Mouse (Mus musculus) stomach, postnatal 0 days (tissue): Measurements from ENCODE around the gene Ppp4r4. TPM values are rescaled to one million over a fixed set of nuclear protein-coding genes. Genes with fewer than 3 reads are reported as not detected.
"Not testable (repeated sequence)": the region's sequence is repeated elsewhere in the genome, so short reads cannot be mapped to it uniquely, and the experiment has no call there.

Experiments
- ATAC-seq: fragments of 200-750 bp; cut with Nextera tagmentation; 2 replicates; pipeline ENCODE4 v1.8.0; 2017; ENCODE audit not compliant: low FRiP score, low TSS enrichment
- DNase-seq: peaks from one replicate; pipeline ENCODE4 v3.0.0-alpha.2; 2016; ENCODE audit warnings: low spot score
- H3K27ac ChIP-seq: fragments of 300-500 bp; sonication (generic); replicated peaks from 2 replicates; pipeline ENCODE4 v1.5.1; 2014; ENCODE audit warnings: mild to moderate bottlenecking, control low read depth
- H3K27me3 ChIP-seq: fragments of 300-500 bp; sonication (generic); 2 replicates; pipeline ENCODE4 v1.6.1; 2014; ENCODE audit warnings: low read length; ENCODE audit not compliant: control insufficient read depth, insufficient read depth
- H3K36me3 ChIP-seq: fragments of 300-500 bp; sonication (generic); 2 replicates; pipeline ENCODE4 v1.6.1; 2014; ENCODE audit warnings: low read length, mixed read lengths; ENCODE audit not compliant: control insufficient read depth, insufficient read depth
- H3K4me1 ChIP-seq: fragments of 300-500 bp; sonication (generic); replicated peaks from 2 replicates; pipeline ENCODE4 v1.6.1; 2014; ENCODE audit warnings: antibody characterized with exemption; ENCODE audit not compliant: control insufficient read depth, insufficient read depth
- H3K4me2 ChIP-seq: fragments of 300-500 bp; sonication (generic); replicated peaks from 2 replicates; pipeline ENCODE4 v1.6.1; 2014; ENCODE audit warnings: low read depth, mild to moderate bottlenecking, control low read depth, moderate library complexity
- H3K4me3 ChIP-seq: fragments of 300-500 bp; sonication (generic); 2 replicates; pipeline ENCODE4 v1.5.1; 2014; ENCODE audit warnings: low read depth, low read length, control low read depth
- H3K9ac ChIP-seq: fragments of 300-500 bp; sonication (generic); 2 replicates; pipeline ENCODE4 v1.6.1; 2014; ENCODE audit warnings: mild to moderate bottlenecking, low read length, control low read depth, mixed read lengths
- H3K9me3 ChIP-seq: fragments of 300-500 bp; sonication (generic); 2 replicates; pipeline ENCODE4 v1.6.1; 2016; ENCODE audit warnings: low read length; ENCODE audit not compliant: control insufficient read depth
- CTCF ChIP-seq: IDR thresholded peaks from 2 replicates; pipeline ENCODE4 v1.5.1; 2016; ENCODE audit warnings: antibody characterized with exemption, low read depth, mild to moderate bottlenecking, moderate library complexity
- EP300 ChIP-seq: optimal IDR thresholded peaks from 2 replicates; pipeline ENCODE3; 2016; ENCODE audit warnings: antibody characterized with exemption
- WGBS: fragments of 180-500 bp; shearing (Covaris S2); extraction: QIAGEN DNeasy Blood & Tissue Kit; methylation state at CpG from one replicate; pipeline ENCODE4 v1.1.7; 2014; 5-methylcytosine and 5-hydroxymethylcytosine counted together
- polyA plus RNA-seq: library from polyadenylated mRNA; unstranded; fragments of >200 nt; fragmentation: Nextera tagmentation; extraction: Ambion mirVana; gene quantifications from 2 replicates; pipeline ENCODE4 v1.2.1, GENCODE M21; 2015

The Ppp4r4 gene
- polyA plus RNA-seq, 1 experiment from 2014 or later = 0.38 TPM

- no peak for ATAC-seq
Observed at GRCm38 (mm10) chr12:103656848-103657626, 125.0 kb downstream of the Ppp4r4 start, which contains the start of gene Serpina6. Gene Serpina6, minus strand, starts transcription at chr12:103657212.

DNA sequence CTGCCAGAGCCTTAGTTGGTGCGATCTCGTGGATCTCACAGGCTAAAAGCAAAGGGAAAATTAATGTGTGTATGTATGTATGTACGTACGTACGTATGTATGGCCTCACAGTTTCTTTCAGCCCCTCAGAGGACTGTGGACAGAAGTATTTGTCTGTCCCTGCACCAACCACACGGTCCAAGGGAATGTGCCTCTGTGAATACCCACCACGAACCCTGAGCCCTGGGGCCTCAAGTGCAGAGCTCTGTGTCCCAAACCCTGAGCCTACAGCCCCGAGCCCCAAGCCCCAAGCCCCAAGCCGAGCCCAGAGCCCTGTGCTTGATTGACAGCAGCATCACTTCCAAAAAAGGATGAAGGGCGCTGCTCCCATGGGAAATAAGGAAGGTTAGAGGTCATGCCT is 125.9 kb downstream of the Ppp4r4 start:
- DNase-seq = no peak
- H3K4me3 ChIP-seq = no peak overlapping the region
- H3K4me2 ChIP-seq = no peak overlapping the region
- H3K9ac ChIP-seq = no peak overlapping the region
- H3K9me3 ChIP-seq = no peaks in the 10 kb centered on the region
- no peaks in the 10 kb centered on the region for H3K36me3 ChIP-seq
- no peaks in the 10 kb centered on the region for H3K27me3 ChIP-seq
- ATAC-seq = no peak
- no peak overlapping the region for H3K27ac ChIP-seq
- 72% methylated on average over 10 of the region's 10 CpGs for WGBS
- TF ChIP-seq CTCF = no peak
- H3K4me1 ChIP-seq = no peaks in the 10 kb centered on the region

More at GRCm38 (mm10) chr12:103656848-103657626, 125.0 kb downstream of the Ppp4r4 start, which contains the start of gene Serpina6:
- TF ChIP-seq CTCF = no peak
- no peak for TF ChIP-seq EP300
- Histone ChIP-seq H3K4me1 (no peaks in the 10 kb centered on the region), H3K4me2 (no peak within 1 kb of the TSS), H3K36me3 (no peaks in the 10 kb centered on the region), H3K9me3 (no peaks in the 10 kb centered on the region), H3K27ac (no peak within 1 kb of the TSS), H3K27me3 (no peaks in the 10 kb centered on the region), H3K9ac (no peak within 1 kb of the TSS), H3K4me3 (no peak within 1 kb of the TSS)
- WGBS = 59% methylated on average over 9 of the region's 9 CpGs
- DNase-seq = no peak

DNA sequence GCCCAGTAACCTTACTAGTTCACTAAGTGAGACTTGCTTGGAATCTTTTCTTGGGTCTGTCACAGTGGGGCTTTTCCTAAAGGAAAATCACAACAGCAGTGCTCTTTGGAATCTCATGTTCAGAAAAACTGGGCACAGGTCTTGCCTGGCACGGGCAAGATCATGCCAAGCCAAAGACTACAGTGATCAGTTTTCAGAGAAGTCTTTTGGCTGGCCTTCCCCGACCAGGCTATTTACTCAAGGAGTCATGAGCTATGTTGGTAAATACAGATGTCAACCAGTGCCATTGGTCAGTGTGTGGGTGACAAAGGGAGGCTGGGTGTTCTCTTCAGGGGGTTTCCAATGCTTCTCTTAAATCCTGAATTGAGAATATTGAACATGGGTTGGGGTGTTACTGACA is 127.1 kb downstream of the Ppp4r4 start:
- DNase-seq (no peak), ATAC-seq (no peak)
- Histone ChIP-seq H3K4me2 (no peak overlapping the region), H3K36me3 (no peaks in the 10 kb centered on the region), H3K4me1 (no peaks in the 10 kb centered on the region), H3K9me3 (no peaks in the 10 kb centered on the region), H3K9ac (no peak overlapping the region), H3K27ac (no peak overlapping the region), H3K4me3 (no peak overlapping the region), H3K27me3 (no peaks in the 10 kb centered on the region)
- 75% methylated on average over 2 of the region's 2 CpGs for WGBS
- TF ChIP-seq EP300 (no peak), CTCF (no peak)

GRCm38 (mm10) chr12:103660076-103660475 is 128.0 kb downstream of the Ppp4r4 start:
- DNase-seq (no peak), ATAC-seq (no peak)
- H3K4me3 ChIP-seq = no peak overlapping the region
- TF ChIP-seq EP300 (no peak), CTCF (no peak)
- no peak overlapping the region for H3K4me2 ChIP-seq
- H3K27ac ChIP-seq = no peak overlapping the region
- 83% methylated on average over 5 of the region's 5 CpGs for WGBS
- no peak overlapping the region for H3K9ac ChIP-seq
- H3K36me3 ChIP-seq = no peaks in the 10 kb centered on the region
- no peaks in the 10 kb centered on the region for H3K4me1 ChIP-seq
- H3K27me3 ChIP-seq = no peaks in the 10 kb centered on the region
- no peaks in the 10 kb centered on the region for H3K9me3 ChIP-seq

- not testable (repeated sequence) for H3K9me3 ChIP-seq, H3K9ac ChIP-seq, H3K27me3 ChIP-seq, H3K4me2 ChIP-seq, H3K4me1 ChIP-seq, DNase-seq, ATAC-seq, H3K36me3 ChIP-seq, H3K4me3 ChIP-seq, H3K27ac ChIP-seq
Observed at GRCm38 (mm10) chr12:103662053-103662452, 130.0 kb downstream of the Ppp4r4 start.

Other genes with a start within 250 kb of the Ppp4r4 start
- not detected in 2 replicates for gene Fam181a, start 221.3 kb upstream of the Ppp4r4 start, polyA plus RNA-seq
- gene Asb2, start 176.3 kb upstream of the Ppp4r4 start, polyA plus RNA-seq = 17.4 and 20.2 TPM in 2 replicates
- gene Otub2, start 143.6 kb upstream of the Ppp4r4 start, polyA plus RNA-seq = 18.8 and 20.1 TPM in 2 replicates
- gene 9330161L09Rik, start 124.5 kb upstream of the Ppp4r4 start, polyA plus RNA-seq = 0.18 and 0.27 TPM in 2 replicates
- gene Ddx24, start 106.5 kb upstream of the Ppp4r4 start, polyA plus RNA-seq = 68.8 and 84.8 TPM in 2 replicates
- 38.9 and 41.9 TPM in 2 replicates for gene Ifi27, start 98.1 kb upstream of the Ppp4r4 start, polyA plus RNA-seq
- 85.4 and 110 TPM in 2 replicates for gene Ifi27l2a, start 88.6 kb upstream of the Ppp4r4 start, polyA plus RNA-seq
- 17.3 and 19.4 TPM in 2 replicates for gene Ifi27l2b, start 75.1 kb upstream of the Ppp4r4 start, polyA plus RNA-seq
- gene Serpina10, start 99.2 kb downstream of the Ppp4r4 start, polyA plus RNA-seq = 0.10 and 0.13 TPM in 2 replicates
- 0.22 TPM in 1 of 2 replicates, not detected in the other for gene Serpina6, start 124.9 kb downstream of the Ppp4r4 start, polyA plus RNA-seq
- gene Serpina16, start 143.9 kb downstream of the Ppp4r4 start, polyA plus RNA-seq = not detected in 2 replicates
- gene Serpina1f, start 163.2 kb downstream of the Ppp4r4 start, polyA plus RNA-seq = not detected in 2 replicates
- gene Serpina1d, start 241.3 kb downstream of the Ppp4r4 start, polyA plus RNA-seq = 2.5 and 4.1 TPM in 2 replicates